Mouse (Mus musculus): ENCODE data around the gene Crcp.

Crcp gene

DNA sequence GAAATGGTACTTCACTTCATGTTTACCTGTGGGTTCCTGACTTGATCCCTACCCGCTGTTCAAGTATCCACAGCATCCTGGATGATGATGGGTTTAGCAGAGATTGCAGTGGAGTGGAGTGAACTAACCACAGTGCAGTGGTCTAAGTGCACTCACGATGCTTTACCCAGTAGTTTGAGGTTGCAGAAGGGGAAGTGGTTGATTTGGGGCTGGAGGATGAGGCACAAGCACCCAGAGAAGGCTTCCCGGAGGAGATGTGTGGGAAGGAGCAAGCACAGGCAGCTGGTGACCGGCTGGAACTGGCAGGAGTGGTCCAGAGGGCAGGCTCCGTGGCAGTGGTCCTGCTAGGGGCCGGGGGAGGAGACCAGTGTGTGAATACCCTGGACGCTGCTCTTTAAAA, 60.1 kb downstream of the Crcp start:
- no peak for DNase-seq (ENCODE audit: extremely low spot score, low spot score)

DNA sequence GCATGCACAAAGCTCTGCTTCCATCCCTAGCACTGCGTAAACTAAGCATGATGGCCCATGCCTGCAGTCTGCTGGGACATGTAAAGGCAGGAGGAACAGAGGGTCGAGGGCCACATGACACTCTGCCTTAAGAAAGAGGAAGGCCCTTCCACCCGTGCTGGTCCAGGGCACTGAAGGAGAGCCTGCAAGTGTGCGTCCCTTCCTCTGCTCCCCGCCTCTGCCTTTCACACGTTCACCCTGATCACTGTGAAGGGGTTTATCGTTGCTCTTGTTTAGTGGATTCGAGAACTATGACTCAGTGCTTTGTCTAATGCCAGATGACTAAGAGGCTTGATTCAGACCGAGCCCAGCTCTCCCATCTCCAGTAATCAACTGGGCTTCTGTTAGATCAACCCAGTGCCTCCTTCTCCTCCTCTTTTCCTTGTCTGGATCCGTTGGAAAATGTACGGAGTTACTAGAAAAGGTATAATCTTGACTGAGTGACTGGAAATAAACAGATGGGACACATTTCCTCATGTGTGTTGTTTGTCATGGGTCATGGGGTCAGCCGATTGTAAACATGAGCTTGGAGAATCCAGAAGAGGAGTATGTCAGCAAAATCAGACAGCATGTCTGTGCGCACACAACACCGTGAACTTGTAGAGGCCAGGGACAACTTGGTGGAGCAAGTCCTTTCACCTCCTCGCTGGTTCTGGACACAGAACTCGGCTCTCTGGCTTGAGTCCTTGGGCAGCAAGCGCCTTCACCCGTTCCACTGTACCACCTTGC, 60.7 kb downstream of the Crcp start:
- no peak for DNase-seq (ENCODE audit: extremely low spot score, low spot score)

- DNase-seq (ENCODE audit: extremely low spot score, low spot score): no peak
Observed at GRCm38 (mm10) chr5:130096754-130097153, 67.7 kb downstream of the Crcp start.

GRCm38 (mm10) chr5:130097837-130098236, 68.7 kb downstream of the Crcp start:
- no peak for DNase-seq (ENCODE audit: extremely low spot score, low spot score)

DNA sequence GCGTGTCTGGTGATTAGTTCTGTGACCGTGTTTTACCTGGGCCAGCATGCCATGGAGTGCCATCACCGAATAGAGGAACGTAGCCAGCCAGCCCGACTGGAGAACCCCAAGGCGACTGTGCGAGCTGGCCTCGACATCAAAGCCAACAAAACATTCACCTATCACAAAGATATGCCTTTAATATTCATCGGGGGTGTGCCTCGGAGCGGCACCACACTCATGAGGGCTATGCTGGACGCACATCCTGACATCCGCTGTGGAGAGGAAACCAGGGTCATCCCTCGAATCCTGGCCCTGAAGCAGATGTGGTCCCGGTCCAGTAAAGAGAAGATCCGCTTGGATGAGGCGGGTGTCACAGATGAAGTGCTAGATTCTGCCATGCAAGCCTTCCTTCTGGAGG, 72.6 kb downstream of the Crcp start:
- no peak for DNase-seq (ENCODE audit: extremely low spot score, low spot score)

- DNase-seq (ENCODE audit: extremely low spot score, low spot score): no peak
Observed at GRCm38 (mm10) chr5:130109348-130109747, 80.3 kb downstream of the Crcp start.
